Mouse (Mus musculus) erythroblast, embryonic 14.5 days (primary cell): ENCODE data around the gene Dynlrb1.

Experiments
- GATA1 ChIP-seq: IDR thresholded peaks from 2 replicates; pipeline ENCODE4 v1.6.1; 2012; ENCODE audit warnings: low read length, inconsistent platforms, mixed read lengths
- TAL1 ChIP-seq: IDR thresholded peaks from 3 replicates; pipeline ENCODE4 v1.6.1; 2012; ENCODE audit warnings: low read length, inconsistent platforms, mixed read lengths

DNA sequence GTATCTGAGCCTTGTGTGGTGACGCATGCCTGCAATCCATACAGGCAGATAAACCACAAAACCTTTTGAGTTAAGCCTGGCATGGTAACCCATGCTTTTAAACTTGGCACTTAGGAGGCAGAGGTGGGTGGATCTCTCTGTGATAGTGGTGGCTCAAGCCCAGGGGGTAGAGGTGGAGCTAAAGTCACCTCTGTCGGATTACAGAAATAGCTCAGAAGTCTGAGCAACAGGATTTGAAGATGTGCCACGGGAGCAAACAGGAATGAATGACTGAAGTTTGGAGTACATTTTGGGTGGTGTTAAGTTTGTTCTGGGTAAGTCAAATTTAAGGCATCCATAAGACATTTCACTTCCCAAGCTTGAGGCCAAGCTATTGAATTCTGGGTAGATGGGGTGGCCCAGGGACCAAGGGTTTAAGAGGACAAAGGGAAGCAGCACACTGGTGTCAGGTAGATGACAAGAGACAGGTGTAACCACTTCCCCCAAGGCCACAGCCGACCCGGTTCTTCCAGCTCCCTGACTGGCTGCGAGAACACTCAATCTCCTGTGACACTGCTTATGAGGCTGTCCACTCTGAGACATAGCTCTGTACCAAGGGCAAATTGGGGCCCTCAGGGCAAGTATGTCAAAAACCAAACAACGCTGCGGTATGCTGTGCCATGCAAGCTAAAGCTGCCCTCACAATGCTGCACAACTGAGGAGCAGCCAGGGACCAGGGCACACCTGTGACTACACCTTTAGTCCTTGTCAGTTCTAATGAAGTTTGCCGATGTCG, 36.2 kb downstream of the Dynlrb1 start:
- TF ChIP-seq TAL1 (no peak), GATA1 (no peak)
